Mouse (Mus musculus) embryonic fibroblast, embryonic 13.5 days (primary cell): ENCODE data around the gene Rap1gap. TPM values are rescaled to one million over a fixed set of nuclear protein-coding genes. Genes with fewer than 3 reads are reported as not detected.

ENCODE experiments used
- H3K27ac ChIP-seq: 2 replicates; pipeline ENCODE4 v1.5.1; 2012; ENCODE audit warnings: low read length, control low read depth, inconsistent platforms; ENCODE audit not compliant: insufficient read depth
- H3K4me1 ChIP-seq: 2 replicates; pipeline ENCODE4 v1.6.1; 2011; ENCODE audit warnings: low read length; ENCODE audit not compliant: control insufficient read depth, insufficient read depth
- H3K4me3 ChIP-seq: 2 replicates; pipeline ENCODE4 v1.5.1; 2011; ENCODE audit warnings: mild to moderate bottlenecking, control low read depth, low read length; ENCODE audit not compliant: insufficient read depth
- CTCF ChIP-seq: IDR thresholded peaks from 2 replicates; pipeline ENCODE4 v1.5.1; 2011; ENCODE audit warnings: mild to moderate bottlenecking, control low read depth, low read length, moderate library complexity, borderline replicate concordance; ENCODE audit not compliant: insufficient read depth
- POLR2A ChIP-seq: IDR thresholded peaks from 2 replicates; pipeline ENCODE4 v1.6.1; 2011; ENCODE audit warnings: low read depth, mild to moderate bottlenecking, control low read depth, low read length, moderate library complexity
- polyA plus RNA-seq: library from polyadenylated mRNA; stranded (reverse); fragments of >200 nt; gene quantifications from 2 replicates; pipeline ENCODE4 v1.2.4, GENCODE M21; 2011; ENCODE audit warnings: low read depth; ENCODE audit not compliant: missing spikeins, insufficient read length

The Rap1gap gene
- polyA plus RNA-seq, 1 experiment, result 6.9 TPM

DNA sequence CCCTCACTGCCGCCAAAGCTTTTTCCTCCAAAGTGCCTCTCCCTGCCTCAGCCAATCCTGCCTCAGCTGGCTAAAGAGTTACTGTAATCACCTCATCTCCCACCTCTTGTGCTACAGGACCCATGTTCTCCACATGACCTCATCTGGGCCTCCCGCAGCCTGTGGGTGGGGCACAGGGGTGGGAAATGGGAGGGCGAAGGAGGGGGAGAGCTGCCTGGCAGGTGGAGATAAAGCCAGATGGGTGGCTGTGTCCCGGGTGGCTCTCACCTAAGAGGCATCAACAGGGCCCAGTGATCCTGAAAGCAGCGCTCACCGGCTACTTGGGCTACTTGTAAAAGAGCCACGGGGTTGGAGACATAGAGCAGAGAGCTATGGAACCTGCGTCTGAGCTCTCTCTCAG lies 86.8 kb downstream of the Rap1gap start:
- Histone ChIP-seq H3K4me1 (no peaks in the 10 kb centered on the region), H3K27ac (no peak overlapping the region), H3K4me3 (no peak overlapping the region)
- no peak for TF ChIP-seq POLR2A
- no peak for TF ChIP-seq CTCF

DNA sequence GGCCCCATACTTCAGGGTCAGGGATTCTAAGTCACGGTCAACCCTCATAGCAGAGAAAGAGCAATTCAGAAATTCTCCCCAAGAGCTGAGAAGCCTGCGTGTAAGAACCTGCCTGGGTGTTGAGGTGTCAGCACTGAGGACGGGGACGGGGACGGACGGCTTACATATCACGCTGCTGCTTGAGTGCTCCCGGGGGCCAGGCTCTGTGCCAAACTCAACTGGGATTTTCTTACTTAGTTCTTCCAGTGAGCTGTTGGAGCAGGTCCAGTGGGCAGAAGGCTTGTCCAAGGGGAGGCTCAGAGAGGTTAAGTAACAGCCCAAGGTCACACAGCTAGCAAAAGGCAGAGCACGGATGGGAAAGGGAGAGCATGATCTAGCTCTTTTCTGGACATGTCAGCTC lies 87.2 kb downstream of the Rap1gap start:
- Histone ChIP-seq H3K4me1 (no peaks in the 10 kb centered on the region), H3K4me3 (no peak overlapping the region), H3K27ac (no peak overlapping the region)
- TF ChIP-seq POLR2A, result no peak
- TF ChIP-seq CTCF, result no peak

DNA sequence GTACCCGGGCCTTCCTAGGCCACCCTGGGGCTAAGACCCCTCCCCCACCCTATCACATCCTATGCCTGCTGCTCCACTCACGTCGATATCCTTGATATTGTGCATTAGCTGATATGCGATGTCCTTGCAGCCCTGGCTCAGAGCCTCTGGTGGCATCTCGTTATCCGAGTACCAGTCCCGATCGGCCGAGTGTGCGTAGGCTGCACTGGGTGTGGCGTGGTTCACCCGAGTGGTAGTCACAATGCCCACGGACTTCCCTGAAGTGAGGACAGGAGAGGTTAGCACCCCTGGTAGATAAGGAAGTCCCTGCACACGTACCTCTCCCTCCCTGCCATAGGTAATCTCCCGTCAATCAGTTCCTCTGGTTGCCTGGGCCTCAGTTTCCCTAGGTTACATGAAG lies 87.9 kb downstream of the Rap1gap start:
- Histone ChIP-seq H3K4me1 (no peaks in the 10 kb centered on the region), H3K27ac (no peak overlapping the region), H3K4me3 (no peak overlapping the region)
- TF ChIP-seq CTCF (no peak), POLR2A (no peak)

DNA sequence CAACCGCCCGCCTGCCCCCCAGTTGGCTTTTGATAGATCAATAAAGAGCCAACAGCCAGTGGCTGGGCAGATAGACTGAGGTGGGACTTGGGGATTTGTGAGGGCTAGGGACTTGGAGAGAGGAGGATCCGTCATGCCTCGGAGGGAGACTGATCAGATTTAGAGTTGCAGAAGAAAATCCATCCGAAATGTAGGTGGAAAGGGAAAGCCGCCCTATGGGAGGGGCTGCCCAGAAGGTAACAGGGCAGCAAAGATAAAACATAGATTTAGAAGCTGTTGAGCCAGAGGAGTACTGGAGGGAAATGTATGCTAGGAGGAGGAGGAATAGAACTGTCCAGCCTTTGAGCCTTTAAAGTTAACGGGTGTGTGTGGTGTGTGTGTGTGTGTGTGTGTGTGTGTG lies 88.7 kb downstream of the Rap1gap start:
- TF ChIP-seq POLR2A, result no peak
- TF ChIP-seq CTCF, result no peak
- Histone ChIP-seq H3K4me1 (no peaks in the 10 kb centered on the region), H3K4me3 (no peak overlapping the region), H3K27ac (no peak overlapping the region)

DNA sequence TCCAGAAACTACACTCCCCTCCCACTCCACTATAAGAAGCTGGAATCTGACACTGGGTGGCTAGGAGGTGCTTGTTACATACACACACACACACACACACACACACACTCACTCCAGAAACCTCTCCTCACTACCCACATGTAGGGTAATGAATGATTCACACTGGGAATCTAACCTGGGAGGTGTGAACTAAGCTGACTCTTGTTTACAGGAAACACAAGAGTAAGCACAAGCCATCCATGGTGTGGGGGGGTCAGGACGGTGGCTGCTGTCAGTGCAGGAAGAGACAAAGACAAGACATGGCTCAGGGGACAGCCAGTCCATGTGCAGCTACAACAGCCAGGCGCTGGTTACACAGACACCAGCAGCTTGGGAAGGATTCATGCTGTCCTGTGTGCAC lies 89.9 kb downstream of the Rap1gap start:
- Histone ChIP-seq H3K4me3 (no peak overlapping the region), H3K4me1 (no peaks in the 10 kb centered on the region), H3K27ac (no peak overlapping the region)
- TF ChIP-seq CTCF, result no peak

DNA sequence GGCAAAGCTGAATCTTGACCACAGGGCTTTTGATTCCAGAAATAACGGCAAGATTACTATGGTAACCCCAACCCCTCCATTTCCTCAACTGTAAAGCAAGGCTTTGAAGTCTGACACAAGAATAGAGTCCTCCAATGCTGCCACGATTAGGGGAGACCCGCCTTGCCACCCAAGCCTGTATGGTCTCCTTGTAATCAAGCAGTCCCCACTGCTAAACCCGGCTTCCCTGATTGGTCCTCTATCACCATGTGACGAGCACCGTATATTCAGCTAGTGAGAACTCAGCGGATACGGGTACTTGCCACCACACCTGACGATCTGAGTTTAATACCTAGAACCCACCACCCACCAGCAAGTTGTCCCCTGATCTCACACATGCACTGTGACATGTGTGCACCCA lies 98.4 kb downstream of the Rap1gap start:
- Histone ChIP-seq H3K27ac (no peak overlapping the region), H3K4me1 (no peaks in the 10 kb centered on the region), H3K4me3 (no peak overlapping the region)
- no peak for TF ChIP-seq POLR2A
- TF ChIP-seq CTCF, result no peak

DNA sequence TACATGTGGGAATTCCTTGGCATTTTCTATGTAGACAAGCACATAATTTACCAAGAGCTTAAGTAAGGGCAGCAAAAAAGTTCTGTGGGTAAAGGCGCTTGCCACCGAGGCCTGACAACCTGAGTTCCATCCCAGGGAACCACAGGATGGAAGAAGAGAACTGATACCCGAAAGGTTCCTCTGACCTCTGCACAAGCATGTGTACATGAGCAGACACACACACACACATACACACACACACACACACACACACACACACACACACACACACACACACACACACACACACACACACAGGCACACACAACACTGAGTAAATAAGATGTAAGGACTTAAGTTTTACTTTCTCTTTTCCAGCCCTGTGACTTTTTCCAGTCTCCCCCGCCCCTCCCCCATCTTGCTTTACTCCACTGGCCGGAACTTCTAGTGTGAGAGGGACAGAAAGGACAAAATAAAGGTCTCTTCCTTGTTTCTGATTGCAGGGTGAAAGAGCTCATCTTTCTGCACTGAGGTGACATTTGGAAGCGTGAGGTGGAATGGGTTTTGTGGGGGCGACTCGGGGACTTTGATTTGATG lies 99.5 kb downstream of the Rap1gap start:
- no peaks in the 10 kb centered on the region for H3K4me1 ChIP-seq
- H3K4me3 ChIP-seq, result no peak overlapping the region
- no peak overlapping the region for H3K27ac ChIP-seq
- TF ChIP-seq POLR2A (no peak), CTCF (no peak)

DNA sequence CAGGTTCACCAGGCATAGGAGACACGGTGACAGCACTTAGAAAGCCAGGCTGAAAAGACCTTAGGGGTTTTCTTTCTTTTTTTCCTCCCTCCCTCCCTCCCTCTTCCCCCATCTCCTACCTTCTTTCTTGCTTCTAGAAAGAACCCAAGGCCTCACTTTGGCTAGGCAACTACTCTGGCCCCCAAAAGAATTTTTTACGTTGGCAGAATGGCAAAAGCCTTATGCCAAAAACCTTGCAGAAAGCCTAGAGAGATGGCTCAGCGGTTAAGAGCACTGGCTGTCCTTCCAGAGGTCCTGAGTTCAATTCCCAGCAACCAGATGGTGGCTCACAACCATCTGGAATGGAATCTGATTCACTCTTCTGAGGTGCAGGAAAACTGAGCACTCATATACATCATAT lies 100.1 kb downstream of the Rap1gap start:
- TF ChIP-seq CTCF, result no peak
- no peak for TF ChIP-seq POLR2A
- H3K27ac ChIP-seq, result no peak overlapping the region
- no peak overlapping the region for H3K4me3 ChIP-seq

DNA sequence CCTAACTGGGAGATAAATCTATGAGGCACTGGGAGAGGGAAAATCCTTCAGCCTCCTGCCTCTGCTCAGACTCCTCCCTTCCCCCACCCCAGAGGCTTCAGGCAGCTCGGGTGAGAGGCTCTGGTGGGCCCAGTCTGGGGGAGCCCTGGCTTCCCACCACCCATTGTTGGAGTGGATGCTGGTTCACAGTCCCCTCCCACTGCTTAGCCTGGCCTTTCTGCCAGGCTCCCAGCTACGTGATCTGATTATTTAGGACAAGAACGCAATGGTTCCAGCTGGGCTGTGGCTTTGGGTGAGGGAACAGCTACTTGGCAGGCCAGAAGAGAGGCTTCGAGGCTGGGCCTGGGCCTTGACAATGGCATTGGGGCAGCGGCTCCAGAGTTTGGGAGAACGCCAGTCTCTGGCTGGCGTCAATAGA lies 101.0 kb downstream of the Rap1gap start:
- H3K27ac ChIP-seq, result no peak overlapping the region
- TF ChIP-seq CTCF (no peak), POLR2A (no peak)
- no peaks in the 10 kb centered on the region for H3K4me1 ChIP-seq
- no peak overlapping the region for H3K4me3 ChIP-seq

More for the DNA sequence above, 100.1 kb downstream of the Rap1gap start:
- no peaks in the 10 kb centered on the region for H3K4me1 ChIP-seq

DNA sequence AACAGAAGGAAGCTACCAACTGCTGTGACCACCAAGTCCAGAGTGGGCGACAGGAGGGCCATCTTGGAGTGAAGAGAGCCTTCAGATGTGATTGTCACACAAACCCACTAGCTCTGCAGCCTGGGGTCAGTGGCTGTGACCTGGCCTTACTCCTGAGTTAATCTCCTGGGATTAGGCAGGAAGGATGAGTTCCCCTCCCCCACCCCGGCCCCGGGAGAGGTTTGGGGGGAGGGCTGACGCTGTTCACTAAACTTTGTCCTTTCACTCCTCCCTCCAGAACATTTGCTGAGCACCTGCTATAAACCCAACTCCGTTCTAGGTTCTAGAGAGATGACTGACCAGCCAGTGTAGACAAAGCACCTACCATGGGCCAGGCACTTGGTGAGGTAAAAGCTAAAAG lies 101.8 kb downstream of the Rap1gap start:
- Histone ChIP-seq H3K27ac (no peak overlapping the region), H3K4me3 (no peak overlapping the region), H3K4me1 (no peaks in the 10 kb centered on the region)
- TF ChIP-seq POLR2A (no peak), CTCF (no peak)

DNA sequence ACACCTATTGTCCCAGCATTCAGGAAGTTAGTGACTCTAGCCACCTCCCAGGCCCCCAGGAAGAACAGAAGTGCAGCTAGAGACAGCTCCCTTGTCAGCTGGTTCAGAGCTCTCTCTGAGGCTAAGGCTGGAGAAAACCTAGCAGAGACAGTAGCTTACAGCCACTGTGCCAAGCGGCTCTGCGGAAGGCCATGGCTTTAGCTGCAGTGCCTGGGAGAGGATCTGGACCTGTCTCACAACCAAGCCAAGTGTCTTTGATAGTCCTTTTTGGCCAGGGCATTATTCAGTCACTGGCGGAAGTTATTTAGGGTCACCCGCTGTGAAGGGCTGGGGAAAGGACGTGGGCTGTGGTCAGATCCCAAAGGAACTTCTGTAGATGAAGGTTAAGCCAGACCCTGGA lies 103.9 kb downstream of the Rap1gap start:
- no peak for TF ChIP-seq CTCF
- TF ChIP-seq POLR2A, result no peak

More for the DNA sequence above, 103.9 kb downstream of the Rap1gap start:
- no peak overlapping the region for H3K4me3 ChIP-seq
- H3K27ac ChIP-seq, result no peak overlapping the region
- H3K4me1 ChIP-seq, result no peaks in the 10 kb centered on the region
